Mouse (Mus musculus) heart, postnatal 0 days (tissue): ENCODE results near the gene Tmem184a. TPM values are rescaled to one million over a fixed set of nuclear protein-coding genes. Genes with fewer than 3 reads are reported as not detected.

Experiments
- ATAC-seq: fragments of 200-750 bp; cut with Nextera tagmentation; 2 replicates; pipeline ENCODE4 v1.8.0; 2017; ENCODE audit warnings: low read depth, moderate number of reproducible peaks, moderate library complexity; ENCODE audit not compliant: insufficient read depth
- DNase-seq: peaks from one replicate; pipeline ENCODE4 v3.0.0-alpha.2; 2016; ENCODE audit warnings: low spot score
- H3K27ac ChIP-seq: fragments of 300-500 bp; sonication (generic); 2 replicates; pipeline ENCODE4 v1.5.1; 2014; ENCODE audit warnings: low read depth, mild to moderate bottlenecking
- H3K27me3 ChIP-seq: fragments of 300-500 bp; sonication (generic); 2 replicates; pipeline ENCODE4 v1.6.1; 2014; ENCODE audit warnings: low read length, mixed read lengths; ENCODE audit not compliant: control insufficient read depth, insufficient read depth
- H3K36me3 ChIP-seq: fragments of 300-500 bp; sonication (generic); replicated peaks from 2 replicates; pipeline ENCODE4 v1.6.1; 2014; ENCODE audit warnings: low read length, mixed read lengths; ENCODE audit not compliant: control insufficient read depth, insufficient read depth
- H3K4me1 ChIP-seq: fragments of 300-500 bp; sonication (generic); 2 replicates; pipeline ENCODE4 v1.6.1; 2014; ENCODE audit warnings: antibody characterized with exemption; ENCODE audit not compliant: control insufficient read depth, insufficient read depth
- H3K4me2 ChIP-seq: fragments of 300-500 bp; sonication (generic); 2 replicates; pipeline ENCODE4 v1.6.1; 2014; ENCODE audit warnings: low read depth, mild to moderate bottlenecking, low read length, moderate library complexity
- H3K4me3 ChIP-seq: fragments of 300-500 bp; sonication (generic); 2 replicates; pipeline ENCODE4 v1.5.1; 2014; ENCODE audit warnings: low read depth, low read length
- H3K9ac ChIP-seq: fragments of 300-500 bp; sonication (generic); replicated peaks from 2 replicates; pipeline ENCODE4 v1.6.1; 2014; ENCODE audit warnings: low read depth, low read length, mixed read lengths
- H3K9me3 ChIP-seq: fragments of 300-500 bp; sonication (generic); replicated peaks from 2 replicates; pipeline ENCODE4 v1.6.1; 2016; ENCODE audit warnings: low read length; ENCODE audit not compliant: control insufficient read depth
- CTCF ChIP-seq: IDR thresholded peaks from 2 replicates; pipeline ENCODE4 v1.5.1; 2016; ENCODE audit warnings: antibody characterized with exemption, control low read depth, low read depth
- EP300 ChIP-seq: IDR thresholded peaks from 2 replicates; pipeline ENCODE4 v1.6.1; 2016; ENCODE audit warnings: antibody characterized with exemption, low read depth
- WGBS: fragments of 180-500 bp; shearing (Covaris S2); extraction: QIAGEN DNeasy Blood & Tissue Kit; methylation state at CpG from one replicate; pipeline ENCODE4 v1.1.7; 2014; 5-methylcytosine and 5-hydroxymethylcytosine counted together
- polyA plus RNA-seq: library from polyadenylated mRNA; unstranded; fragments of >200 nt; fragmentation: Nextera tagmentation; extraction: Ambion mirVana; gene quantifications from 2 replicates; pipeline ENCODE4 v1.2.1, GENCODE M21; 2015
- total RNA-seq: library from RNA; depleted of rRNA; stranded (reverse); fragments of >200 nt; gene quantifications from 2 replicates; pipeline ENCODE4 v1.2.3, GENCODE M21; 2014; ENCODE audit warnings: low replicate concordance

The Tmem184a gene
- total and polyA plus RNA-seq, 2 experiments from 2014 or later = 0.10 to 0.31 TPM

- peak within 1 kb of the TSS; percentile 30; the same call in 1 of the 2 replicates for H3K27ac ChIP-seq
- TF ChIP-seq CTCF (peak; percentile 97), EP300 (peak; percentile 32; the same call in 1 of the 2 replicates)
- no peaks in the 10 kb centered on the region for H3K27me3 ChIP-seq
- peak within 1 kb of the TSS; percentile 92 for H3K4me2 ChIP-seq
- ATAC-seq (peak; percentile 92), DNase-seq (peak; percentile 98)
- H3K9ac ChIP-seq = peak within 1 kb of the TSS; percentile 70
- no peaks in the 10 kb centered on the region for H3K9me3 ChIP-seq
- WGBS = under 1% methylated on average over 55 of the region's 55 CpGs
- peaks cover 24% of the 10 kb centered on the region for H3K36me3 ChIP-seq
- peak within 1 kb of the TSS; percentile 95 for H3K4me3 ChIP-seq
- H3K4me1 ChIP-seq = no peaks in the 10 kb centered on the region; the same call in 1 of the 2 replicates
Observed at GRCm38 (mm10) chr5:139775216-139775926, 44.3 kb downstream of the Tmem184a start, which contains the start of gene Ints1. Gene Ints1, minus strand, starts transcription at chr5:139775674.

- H3K36me3 ChIP-seq = peaks cover 95% of the 10 kb centered on the region
- 87% methylated on average over 8 of the region's 8 CpGs for WGBS
- no peaks in the 10 kb centered on the region for H3K27me3 ChIP-seq
- no peak overlapping the region for H3K4me3 ChIP-seq
- ATAC-seq (no peak), DNase-seq (no peak)
- H3K9ac ChIP-seq = no peak overlapping the region
- TF ChIP-seq CTCF (no peak), EP300 (no peak)
- H3K27ac ChIP-seq = no peak overlapping the region
- no peaks in the 10 kb centered on the region for H3K9me3 ChIP-seq
- H3K4me1 ChIP-seq = no peaks in the 10 kb centered on the region
- no peak overlapping the region for H3K4me2 ChIP-seq
Observed at GRCm38 (mm10) chr5:139768216-139768615, 51.5 kb downstream of the Tmem184a start.

GRCm38 (mm10) chr5:139764296-139764695 is 55.4 kb downstream of the Tmem184a start:
- TF ChIP-seq CTCF = peak; percentile 43
- no peak for TF ChIP-seq EP300

GRCm38 (mm10) chr5:139758096-139758495 is 61.6 kb downstream of the Tmem184a start:
- H3K9me3 ChIP-seq = no peaks in the 10 kb centered on the region
- no peak overlapping the region for H3K4me3 ChIP-seq
- no peak for DNase-seq
- ATAC-seq = no peak
- peaks cover 94% of the 10 kb centered on the region for H3K36me3 ChIP-seq
- 81% methylated on average over 16 of the region's 16 CpGs for WGBS
- no peak overlapping the region for H3K27ac ChIP-seq
- no peak for TF ChIP-seq EP300
- no peaks in the 10 kb centered on the region for H3K27me3 ChIP-seq
- H3K4me2 ChIP-seq = no peak overlapping the region
- no peak overlapping the region for H3K9ac ChIP-seq
- no peaks in the 10 kb centered on the region for H3K4me1 ChIP-seq

More at GRCm38 (mm10) chr5:139764296-139764695, 55.4 kb downstream of the Tmem184a start:
- no peak for ATAC-seq
- Histone ChIP-seq H3K36me3 (peaks cover 100% of the 10 kb centered on the region), H3K27me3 (no peaks in the 10 kb centered on the region), H3K4me2 (no peak overlapping the region), H3K27ac (no peak overlapping the region), H3K9ac (no peak overlapping the region), H3K9me3 (no peaks in the 10 kb centered on the region), H3K4me3 (no peak overlapping the region), H3K4me1 (no peaks in the 10 kb centered on the region)
- WGBS = 75% methylated on average over 11 of the region's 11 CpGs
- DNase-seq = no peak

GRCm38 (mm10) chr5:139756586-139756985 is 63.1 kb downstream of the Tmem184a start:
- no peak overlapping the region for H3K27ac ChIP-seq
- no peak overlapping the region for H3K4me3 ChIP-seq
- H3K9me3 ChIP-seq = no peaks in the 10 kb centered on the region
- H3K27me3 ChIP-seq = no peaks in the 10 kb centered on the region
- 81% methylated on average over 2 of the region's 2 CpGs for WGBS
- no peak overlapping the region for H3K4me2 ChIP-seq
- H3K9ac ChIP-seq = no peak overlapping the region
- no peak for DNase-seq
- H3K4me1 ChIP-seq = no peaks in the 10 kb centered on the region
- TF ChIP-seq CTCF (no peak), EP300 (no peak)
- ATAC-seq = no peak
- peaks cover 92% of the 10 kb centered on the region for H3K36me3 ChIP-seq

- DNase-seq = no peak
- Histone ChIP-seq H3K4me3 (no peak overlapping the region), H3K27me3 (no peaks in the 10 kb centered on the region), H3K9ac (no peak overlapping the region), H3K36me3 (peaks cover 92% of the 10 kb centered on the region), H3K9me3 (no peaks in the 10 kb centered on the region), H3K27ac (no peak overlapping the region), H3K4me1 (no peaks in the 10 kb centered on the region), H3K4me2 (no peak overlapping the region)
- 82% methylated on average over 12 of the region's 12 CpGs for WGBS
- no peak for ATAC-seq
- TF ChIP-seq EP300 = no peak
Observed at GRCm38 (mm10) chr5:139756135-139756534, 63.6 kb downstream of the Tmem184a start.
